Mouse (Mus musculus) liver, embryonic 12.5 days (tissue): ENCODE results near the gene Apold1. TPM values are rescaled to one million over a fixed set of nuclear protein-coding genes. Genes with fewer than 3 reads are reported as not detected.

ENCODE experiments used
- ATAC-seq: fragments of 200-750 bp; cut with Nextera tagmentation; 2 replicates; pipeline ENCODE4 v1.8.0; 2017; ENCODE audit warnings: moderate number of reproducible peaks, mild to moderate bottlenecking, moderate library complexity
- H3K27ac ChIP-seq: fragments of 300-500 bp; sonication (generic); 2 replicates; pipeline ENCODE4 v1.5.1; 2016; ENCODE audit warnings: mild to moderate bottlenecking
- H3K27me3 ChIP-seq: fragments of 300-500 bp; sonication (generic); replicated peaks from 2 replicates; pipeline ENCODE4 v1.6.1; 2016; ENCODE audit warnings: mild to moderate bottlenecking, moderate library complexity
- H3K36me3 ChIP-seq: fragments of 300-500 bp; sonication (generic); 2 replicates; pipeline ENCODE4 v1.6.1; 2016; ENCODE audit warnings: mild to moderate bottlenecking, moderate library complexity
- H3K4me1 ChIP-seq: fragments of 300-500 bp; sonication (generic); 2 replicates; pipeline ENCODE4 v1.6.1; 2016
- H3K4me2 ChIP-seq: fragments of 300-500 bp; sonication (generic); 2 replicates; pipeline ENCODE4 v1.6.1; 2016; ENCODE audit warnings: mild to moderate bottlenecking, moderate library complexity
- H3K4me3 ChIP-seq: fragments of 300-500 bp; sonication (generic); 2 replicates; pipeline ENCODE4 v1.5.1; 2016; ENCODE audit warnings: mild to moderate bottlenecking, moderate library complexity
- H3K9ac ChIP-seq: fragments of 300-500 bp; sonication (generic); 2 replicates; pipeline ENCODE4 v1.6.1; 2016; ENCODE audit warnings: mild to moderate bottlenecking, moderate library complexity
- H3K9me3 ChIP-seq: fragments of 300-500 bp; sonication (generic); replicated peaks from 2 replicates; pipeline ENCODE4 v1.6.1; 2016; ENCODE audit warnings: mild to moderate bottlenecking, moderate library complexity
- WGBS: fragments of 180-500 bp; shearing (Covaris S2); methylation state at CpG from one replicate; pipeline ENCODE4 v1.1.7; 2016; ENCODE audit not compliant: insufficient replicate concordance; 5-methylcytosine and 5-hydroxymethylcytosine counted together
- polyA plus RNA-seq: library from polyadenylated mRNA; unstranded; fragments of >200 nt; fragmentation: Nextera tagmentation; extraction: Ambion mirVana; gene quantifications from 2 replicates; pipeline ENCODE4 v1.2.1, GENCODE M21; 2016

The Apold1 gene
- 2.2 and 2.3 TPM in 2 replicates for polyA plus RNA-seq

DNA sequence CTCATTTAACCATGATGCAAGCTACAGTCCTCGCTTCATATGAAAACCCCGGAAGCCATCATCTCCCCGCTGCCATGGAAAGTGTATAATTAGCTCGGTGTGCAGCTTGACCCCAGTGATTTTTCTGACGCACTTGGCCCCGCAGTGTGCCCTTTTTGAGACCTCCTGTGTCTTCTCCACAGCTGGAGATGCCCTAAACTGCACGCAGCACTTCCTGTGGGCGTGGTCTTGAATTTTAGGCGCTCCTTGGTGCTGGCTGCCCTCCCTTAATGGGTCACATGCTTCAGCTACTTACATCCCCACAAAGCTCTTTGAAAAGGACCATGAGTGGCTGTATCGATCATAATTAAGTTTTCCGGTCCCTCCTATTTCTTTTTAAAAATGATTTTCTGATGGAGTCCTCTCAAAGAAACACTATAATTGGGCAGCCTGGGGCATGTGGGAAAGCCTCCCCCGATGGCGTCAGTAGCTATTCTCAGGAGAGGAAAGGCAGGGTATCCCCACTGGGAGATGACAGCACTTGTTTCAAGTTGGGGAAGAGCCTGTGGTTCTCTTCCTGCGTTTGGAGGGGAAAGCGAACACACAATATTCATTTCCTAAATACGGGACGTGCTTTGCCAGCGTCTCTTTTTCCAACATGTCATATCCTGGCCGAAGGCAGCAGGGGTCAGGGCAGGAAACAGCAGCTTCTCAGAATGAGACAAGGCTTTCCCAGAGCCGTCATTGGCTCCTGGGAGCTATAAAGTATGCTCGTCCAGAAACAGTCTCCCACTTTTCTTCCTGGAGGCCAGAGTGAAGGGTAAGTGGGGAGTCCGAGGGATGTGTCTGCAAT lies at the start of gene Apold1:
Apold1 (plus strand) TSS at position 488 of the 832 bp plus-strand sequence.
- Histone ChIP-seq H3K4me3 (peak within 1 kb of the TSS; percentile 16; the same call in 1 of the 2 replicates), H3K27ac (peak within 1 kb of the TSS; percentile 51; the same call in 1 of the 2 replicates), H3K4me2 (peak within 1 kb of the TSS; percentile 94), H3K4me1 (peaks cover 63% of the 10 kb centered on the region), H3K9me3 (no peaks in the 10 kb centered on the region), H3K36me3 (no peaks in the 10 kb centered on the region), H3K9ac (no peak within 1 kb of the TSS; the same call in 1 of the 2 replicates), H3K27me3 (0 out of 2 replicates have a peak, but pooled peaks cover 15% of the 10 kb centered on the region)
- ATAC-seq: no peak
- WGBS: 42% methylated on average over 22 of the region's 22 CpGs

- Histone ChIP-seq H3K4me2 (peak overlapping the region; percentile 96), H3K4me3 (peak overlapping the region; percentile 15; the same call in 1 of the 2 replicates), H3K4me1 (peaks cover 52% of the 10 kb centered on the region), H3K27me3 (no peaks in the 10 kb centered on the region), H3K27ac (no peak overlapping the region), H3K36me3 (peaks cover 47% of the 10 kb centered on the region), H3K9ac (peak overlapping the region; percentile 50; the same call in 1 of the 2 replicates), H3K9me3 (no peaks in the 10 kb centered on the region)
- 79% methylated on average over 12 of the region's 12 CpGs for WGBS
- no peak for ATAC-seq
Measured at GRCm38 (mm10) chr6:134932486-134933206, 48.9 kb upstream of the Apold1 start.

GRCm38 (mm10) chr6:134933207-134933558 lies 48.3 kb upstream of the Apold1 start:
- H3K27ac ChIP-seq: no peak overlapping the region
- WGBS: 60% methylated on average over 2 of the region's 2 CpGs

GRCm38 (mm10) chr6:134934305-134934704 lies 47.2 kb upstream of the Apold1 start:
- no peak overlapping the region for H3K4me3 ChIP-seq
- H3K4me2 ChIP-seq: peak overlapping the region; percentile 96; the same call in 1 of the 2 replicates
- no peak overlapping the region; the same call in 1 of the 2 replicates for H3K9ac ChIP-seq
- H3K27ac ChIP-seq: no peak overlapping the region
- ATAC-seq: no peak
- H3K4me1 ChIP-seq: peaks cover 59% of the 10 kb centered on the region
- no peaks in the 10 kb centered on the region for H3K27me3 ChIP-seq
- H3K9me3 ChIP-seq: no peaks in the 10 kb centered on the region
- H3K36me3 ChIP-seq: peaks cover 50% of the 10 kb centered on the region
- WGBS: 70% methylated on average over 5 of the region's 5 CpGs

More at GRCm38 (mm10) chr6:134933207-134933558, 48.3 kb upstream of the Apold1 start:
- ATAC-seq: no peak
- Histone ChIP-seq H3K27me3 (no peaks in the 10 kb centered on the region), H3K4me3 (peak overlapping the region; percentile 15; the same call in 1 of the 2 replicates), H3K4me1 (peaks cover 54% of the 10 kb centered on the region), H3K36me3 (peaks cover 47% of the 10 kb centered on the region), H3K4me2 (peak overlapping the region; percentile 96), H3K9me3 (no peaks in the 10 kb centered on the region), H3K9ac (peak overlapping the region; percentile 50; the same call in 1 of the 2 replicates)

- H3K36me3 ChIP-seq: peaks cover 77% of the 10 kb centered on the region
- 74% methylated on average over 4 of the region's 4 CpGs for WGBS
- H3K27me3 ChIP-seq: no peaks in the 10 kb centered on the region
- H3K4me3 ChIP-seq: no peak overlapping the region
- H3K4me1 ChIP-seq: peaks cover 17% of the 10 kb centered on the region
- no peak overlapping the region for H3K9ac ChIP-seq
- H3K4me2 ChIP-seq: no peak overlapping the region
- no peak for ATAC-seq
- no peak overlapping the region for H3K27ac ChIP-seq
- no peaks in the 10 kb centered on the region for H3K9me3 ChIP-seq
Measured at GRCm38 (mm10) chr6:134939781-134940180, 41.7 kb upstream of the Apold1 start.

- Histone ChIP-seq H3K36me3 (peaks cover 87% of the 10 kb centered on the region), H3K9ac (no peak overlapping the region), H3K4me2 (no peak overlapping the region), H3K27ac (no peak overlapping the region), H3K4me1 (peaks cover 29% of the 10 kb centered on the region), H3K4me3 (no peak overlapping the region), H3K27me3 (no peaks in the 10 kb centered on the region), H3K9me3 (no peaks in the 10 kb centered on the region)
- no peak for ATAC-seq
- WGBS: 88% methylated on average over 13 of the region's 13 CpGs
Measured at GRCm38 (mm10) chr6:134943759-134944407, 37.6 kb upstream of the Apold1 start.

- peaks cover 84% of the 10 kb centered on the region for H3K36me3 ChIP-seq
- peak overlapping the region; percentile 36; the same call in 1 of the 2 replicates for H3K27ac ChIP-seq
- no peaks in the 10 kb centered on the region for H3K27me3 ChIP-seq
- 66% methylated on average over 6 of the region's 6 CpGs for WGBS
- no peak overlapping the region for H3K4me3 ChIP-seq
- ATAC-seq: no peak
- H3K4me1 ChIP-seq: peaks cover 42% of the 10 kb centered on the region
- H3K4me2 ChIP-seq: no peak overlapping the region
- no peaks in the 10 kb centered on the region for H3K9me3 ChIP-seq
- no peak overlapping the region for H3K9ac ChIP-seq
Measured at GRCm38 (mm10) chr6:134946054-134946453, 35.5 kb upstream of the Apold1 start.

- peak overlapping the region; percentile 15; the same call in 1 of the 2 replicates for H3K27ac ChIP-seq
- ATAC-seq: no peak
- H3K4me2 ChIP-seq: no peak overlapping the region
- H3K36me3 ChIP-seq: peaks cover 84% of the 10 kb centered on the region
- no peak overlapping the region for H3K4me3 ChIP-seq
- no peaks in the 10 kb centered on the region for H3K27me3 ChIP-seq
- H3K4me1 ChIP-seq: peaks cover 50% of the 10 kb centered on the region
- H3K9me3 ChIP-seq: no peaks in the 10 kb centered on the region
- no peak overlapping the region for H3K9ac ChIP-seq
- 79% methylated on average over 9 of the region's 9 CpGs for WGBS
Measured at GRCm38 (mm10) chr6:134946858-134947257, 34.7 kb upstream of the Apold1 start.

DNA sequence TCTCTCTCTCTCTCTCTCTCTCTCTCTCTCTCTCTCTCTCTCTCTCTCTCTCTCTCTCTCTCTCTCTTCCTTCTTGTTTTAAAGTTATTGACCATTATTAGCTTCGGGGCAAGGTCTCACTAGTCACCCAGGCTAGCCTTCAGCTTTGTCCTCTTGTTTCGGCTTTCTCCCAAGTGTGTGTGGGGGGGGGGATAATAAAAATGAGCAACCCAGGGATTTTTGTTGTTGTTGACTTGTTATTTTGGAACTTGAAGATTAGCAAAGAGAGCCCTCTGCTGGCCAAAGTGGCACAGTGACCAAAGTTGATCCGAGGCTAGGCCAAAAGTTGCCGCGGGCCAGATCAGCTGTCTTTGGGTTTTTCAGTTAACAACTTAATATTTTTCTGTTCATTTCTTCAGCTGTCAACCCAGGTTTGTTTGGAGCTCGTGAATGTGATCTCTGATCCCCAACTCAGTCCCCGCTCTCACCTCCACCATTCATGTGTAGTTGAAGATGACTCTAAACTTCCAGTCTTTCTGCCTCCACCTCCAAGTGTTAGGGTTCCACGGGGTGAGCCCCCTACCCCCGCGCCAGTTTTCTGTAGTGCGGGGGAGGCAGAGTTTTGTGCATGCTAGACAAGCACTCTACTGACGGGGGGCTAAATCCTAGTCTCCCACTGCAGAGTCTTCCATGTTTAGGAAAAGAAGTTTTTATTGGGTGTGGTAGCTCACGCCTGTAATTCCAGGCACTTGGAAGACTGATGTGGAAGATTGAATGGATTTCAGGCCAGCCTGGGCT lies 34.0 kb upstream of the Apold1 start:
- H3K4me1 ChIP-seq: peaks cover 47% of the 10 kb centered on the region
- 40% methylated on average over 13 of the region's 13 CpGs for WGBS
- no peaks in the 10 kb centered on the region for H3K9me3 ChIP-seq
- H3K4me3 ChIP-seq: no peak overlapping the region
- no peak overlapping the region for H3K9ac ChIP-seq
- no peak for ATAC-seq
- H3K4me2 ChIP-seq: peak overlapping the region; percentile 27; the same call in 1 of the 2 replicates
- no peak overlapping the region for H3K27ac ChIP-seq
- no peaks in the 10 kb centered on the region for H3K27me3 ChIP-seq
- peaks cover 83% of the 10 kb centered on the region for H3K36me3 ChIP-seq

DNA sequence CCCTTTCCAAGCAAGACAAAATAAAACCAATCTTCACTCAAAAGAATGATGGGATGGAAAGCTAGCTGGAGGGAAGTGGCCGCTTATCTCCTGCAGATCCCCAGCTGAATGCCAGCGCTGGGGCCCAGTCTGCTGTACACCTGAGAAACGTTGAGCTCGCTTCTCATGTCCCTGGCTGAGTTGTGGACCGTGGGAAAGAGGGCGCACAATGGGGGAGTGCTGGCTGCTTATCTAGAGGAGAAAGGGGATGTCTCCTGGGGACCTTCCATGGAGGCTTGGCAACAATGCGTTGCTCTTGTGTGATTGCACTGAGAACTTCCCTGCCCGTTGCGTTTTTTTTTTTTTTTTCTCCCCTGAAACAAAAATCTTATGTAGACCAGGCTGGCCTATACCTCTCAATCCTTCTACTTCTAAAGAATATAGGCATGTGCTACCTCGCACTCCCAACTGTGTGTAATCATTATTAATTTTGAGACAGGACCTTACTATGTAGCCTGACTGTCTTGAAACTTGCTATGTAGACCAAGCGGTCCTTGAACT lies 32.9 kb upstream of the Apold1 start:
- Histone ChIP-seq H3K4me3 (no peak overlapping the region), H3K4me2 (no peak overlapping the region), H3K9me3 (no peaks in the 10 kb centered on the region), H3K27me3 (no peaks in the 10 kb centered on the region), H3K4me1 (peaks cover 46% of the 10 kb centered on the region), H3K36me3 (peaks cover 81% of the 10 kb centered on the region), H3K9ac (no peak overlapping the region), H3K27ac (0 out of 2 replicates have a peak overlapping the region, but pooled peaks have one; percentile 1)
- WGBS: 42% methylated on average over 11 of the region's 11 CpGs
- ATAC-seq: no peak

DNA sequence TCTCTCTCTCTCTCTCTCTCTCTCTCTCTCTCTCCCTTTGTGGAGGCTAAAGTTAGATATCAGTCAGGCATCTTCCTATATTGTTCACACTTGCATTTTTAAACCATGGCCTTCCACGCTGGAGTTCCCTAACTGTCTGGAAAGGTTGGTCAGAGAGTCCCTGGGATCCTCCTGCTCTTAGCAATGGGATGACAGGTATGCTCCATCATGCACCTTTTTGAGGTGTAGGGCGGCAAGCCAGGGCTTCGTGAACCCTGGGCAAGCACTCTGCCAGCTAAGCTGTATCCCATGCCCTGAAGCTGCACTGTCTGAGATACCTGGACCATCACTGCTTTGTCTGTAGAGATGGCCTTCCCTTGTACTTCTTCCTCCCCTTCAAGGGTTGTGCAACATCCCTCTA lies 32.3 kb upstream of the Apold1 start:
- WGBS: 96% methylated on average over 3 of the region's 3 CpGs
- Histone ChIP-seq H3K4me3 (no peak overlapping the region), H3K4me2 (no peak overlapping the region), H3K4me1 (peaks cover 46% of the 10 kb centered on the region), H3K9me3 (no peaks in the 10 kb centered on the region), H3K27ac (no peak overlapping the region), H3K27me3 (no peaks in the 10 kb centered on the region), H3K36me3 (peaks cover 81% of the 10 kb centered on the region), H3K9ac (no peak overlapping the region)
- no peak for ATAC-seq
